Mouse (Mus musculus) erythroid progenitor cell, adult 5-6 weeks (primary cell): ENCODE data around the gene Hist2h2be. TPM values are rescaled to one million over a fixed set of nuclear protein-coding genes. Genes with fewer than 3 reads are reported as not detected.
"Not testable (repeated sequence)": the region's sequence is repeated elsewhere in the genome, so short reads cannot be mapped to it uniquely, and the experiment has no call there.

ENCODE experiments used
- ATAC-seq: replicated peaks from 2 replicates; pipeline ENCODE4 v1.8.0; 2016; ENCODE audit warnings: moderate number of reproducible peaks, mild to moderate bottlenecking, moderate TSS enrichment, inconsistent platforms; ENCODE audit not compliant: poor library complexity, low FRiP score, severe bottlenecking
- total RNA-seq, 2 experiments: library from RNA; stranded (forward) in 1 of 2; stranded (reverse) in 1 of 2; fragments of 150-400 nt in 1 of 2; fragments of 186-747, 209-891 nt in 1 of 2; gene quantifications; 2 replicates each; pipeline versions ENCODE4 v1.2.3 to v1.2.4; 2015 to 2017; ENCODE audit warnings: low replicate concordance in 2 of 2

Hist2h2be gene
- total RNA-seq, 2 experiments from 2014 or later: 35.9 to 50.7 TPM

- peak; percentile 89 for ATAC-seq
Observed at GRCm38 (mm10) chr3:96197129-96197749, 23.7 kb upstream of the Hist2h2be start.

GRCm38 (mm10) chr3:96198181-96198580, 22.7 kb upstream of the Hist2h2be start:
- no peak for ATAC-seq

DNA sequence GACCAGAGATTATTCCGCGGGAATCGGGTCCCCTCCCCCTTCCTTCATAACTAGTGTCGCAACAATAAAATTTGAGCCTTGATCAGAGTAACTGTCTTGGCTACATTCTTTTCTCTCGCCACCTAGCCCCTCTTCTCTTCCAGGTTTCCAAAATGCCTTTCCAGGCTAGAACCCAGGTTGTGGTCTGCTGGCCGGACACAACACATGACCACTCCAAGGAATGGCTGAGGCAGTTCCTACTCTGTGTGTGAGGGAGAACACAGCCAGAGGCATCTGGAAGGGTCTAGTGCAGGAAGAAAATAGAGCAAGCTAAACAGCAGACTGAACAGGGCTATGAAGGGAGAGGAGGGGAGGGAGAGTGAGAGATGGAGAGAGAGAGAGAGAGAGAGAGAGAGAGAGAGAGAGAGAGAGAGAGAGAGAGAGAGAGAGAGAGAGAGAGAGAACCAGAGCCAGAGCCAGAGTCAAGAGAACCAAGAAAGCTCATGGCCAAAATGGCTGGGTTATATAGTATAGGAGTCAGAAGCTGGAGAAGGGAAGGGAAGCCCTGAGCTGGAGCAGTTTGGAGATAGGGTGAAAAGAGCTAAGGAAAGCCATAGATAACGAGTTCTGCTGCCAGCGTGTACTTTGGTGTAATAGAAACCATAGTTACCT, 22.2 kb upstream of the Hist2h2be start:
- ATAC-seq: not testable (repeated sequence)

GRCm38 (mm10) chr3:96199731-96200130, 21.2 kb upstream of the Hist2h2be start:
- ATAC-seq: no peak

GRCm38 (mm10) chr3:96207819-96208218, 13.1 kb upstream of the Hist2h2be start:
- ATAC-seq: no peak

DNA sequence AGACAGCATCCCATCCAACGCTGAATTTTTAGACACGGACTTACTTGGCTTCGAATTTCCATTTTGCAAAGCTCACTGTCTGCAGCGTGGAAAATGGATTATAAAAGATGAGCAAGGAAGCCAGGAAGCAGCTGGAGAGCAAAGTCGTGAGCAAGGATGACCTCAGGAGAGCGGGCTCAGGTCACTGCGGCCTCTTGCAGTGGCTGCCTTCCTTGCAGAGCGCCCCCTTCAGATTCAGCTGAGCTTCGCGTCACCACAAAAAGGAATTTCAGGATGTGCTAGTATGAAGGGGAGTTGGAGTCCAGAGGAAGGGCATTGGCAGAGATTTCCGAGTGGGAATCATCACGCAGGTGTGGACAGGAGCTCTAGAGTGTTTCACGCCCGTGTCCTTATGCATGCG, 11.7 kb upstream of the Hist2h2be start:
- ATAC-seq: no peak

DNA sequence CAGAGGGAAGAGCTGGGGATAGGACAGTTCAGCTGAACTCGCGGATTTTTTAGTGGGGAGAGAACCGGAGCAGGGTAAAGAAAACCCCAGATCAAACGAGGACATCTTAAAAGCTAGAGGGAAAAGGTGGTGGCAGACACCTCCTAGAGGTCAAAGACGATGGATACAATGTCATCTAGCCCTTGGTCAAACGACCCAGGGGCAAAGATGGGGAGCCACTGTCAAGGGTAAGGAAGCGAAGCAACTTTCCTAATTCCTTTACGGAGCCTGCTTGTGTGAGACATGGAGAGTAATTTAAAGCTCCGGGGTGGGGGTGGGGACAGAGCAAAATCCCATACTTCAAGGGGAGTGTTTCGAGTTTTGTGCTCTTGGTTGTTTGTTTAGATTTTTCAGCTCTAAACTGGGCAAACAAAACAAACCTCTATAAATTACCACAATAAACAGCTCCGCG, 1.7 kb upstream of the Hist2h2be start:
- peak; percentile 10 for ATAC-seq

DNA sequence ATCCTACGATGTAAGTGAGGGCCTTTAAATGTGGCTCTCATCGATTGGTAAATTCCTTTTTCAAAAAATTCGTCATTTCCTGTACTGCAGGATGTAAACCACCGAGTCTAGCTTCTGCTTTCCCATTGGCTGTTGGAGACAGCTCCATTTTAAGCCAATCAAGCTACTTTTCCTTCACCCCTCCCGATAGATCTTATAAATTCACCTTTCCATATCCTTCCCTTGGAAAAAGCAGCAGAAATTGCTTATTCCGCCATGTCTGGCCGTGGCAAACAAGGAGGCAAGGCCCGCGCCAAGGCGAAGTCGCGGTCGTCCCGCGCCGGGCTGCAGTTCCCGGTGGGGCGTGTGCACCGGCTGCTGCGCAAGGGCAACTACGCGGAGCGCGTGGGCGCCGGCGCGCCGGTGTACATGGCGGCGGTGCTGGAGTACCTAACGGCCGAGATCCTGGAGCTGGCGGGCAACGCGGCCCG, 1.2 kb upstream of the Hist2h2be start, which contains the start of the genes Bola1 and Hist2h2ab:
Bola1 (minus strand) TSS at position 49 of the 470 bp plus-strand sequence.
Hist2h2ab (plus strand) TSS at position 205 of the 470 bp plus-strand sequence.
- peak; percentile 62 for ATAC-seq

GRCm38 (mm10) chr3:96220131-96220764, 671 bp upstream of the Hist2h2be start:
- peak; percentile 19; the same call in 1 of the 2 replicates for ATAC-seq

DNA sequence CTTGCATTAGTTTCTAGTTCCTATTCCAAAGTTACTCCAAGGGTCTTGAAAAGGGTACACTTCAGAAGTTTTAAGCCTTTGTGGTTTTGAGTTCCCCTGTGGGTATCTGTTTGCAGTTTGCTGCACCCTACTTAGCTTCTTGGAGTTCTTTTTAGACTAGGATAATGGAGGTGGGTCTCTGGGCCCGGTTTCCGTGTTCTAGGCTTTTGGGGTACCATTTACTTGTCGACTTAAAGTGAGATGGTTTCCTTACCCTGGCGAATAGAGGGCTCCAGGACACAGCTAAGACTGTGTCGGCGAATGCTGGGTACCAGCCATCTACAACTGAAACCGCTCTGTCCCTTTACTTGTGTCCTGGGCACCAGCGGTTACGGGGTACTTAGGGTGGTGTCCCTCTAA, 720 bp downstream of the Hist2h2be start:
- ATAC-seq: peak; percentile 17; the same call in 1 of the 2 replicates

DNA sequence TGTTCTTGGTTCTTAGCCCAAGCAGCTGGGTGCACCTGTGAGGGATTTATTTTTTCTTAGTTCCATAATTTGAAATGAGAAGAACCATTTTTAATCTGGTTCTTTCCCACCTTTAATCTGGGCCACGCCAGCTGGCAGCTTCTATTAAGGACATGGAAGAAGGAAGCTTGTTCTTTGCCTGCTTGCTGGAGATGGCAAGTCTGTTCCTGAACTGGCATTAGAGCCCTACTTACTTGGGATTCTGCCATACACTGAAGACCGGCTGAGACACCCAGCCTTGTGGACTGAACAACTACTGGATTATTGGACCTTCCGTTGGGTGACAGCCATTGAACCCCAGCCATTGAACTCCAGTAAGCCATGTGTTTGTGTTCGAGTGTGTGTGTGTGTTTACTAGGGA, 1.9 kb downstream of the Hist2h2be start:
- ATAC-seq: no peak

- no peak for ATAC-seq
Observed at GRCm38 (mm10) chr3:96225421-96225820, 4.5 kb downstream of the Hist2h2be start.

- ATAC-seq: no peak
Observed at GRCm38 (mm10) chr3:96226695-96227648, 6.1 kb downstream of the Hist2h2be start.

GRCm38 (mm10) chr3:96228828-96229227, 7.9 kb downstream of the Hist2h2be start:
- no peak for ATAC-seq

DNA sequence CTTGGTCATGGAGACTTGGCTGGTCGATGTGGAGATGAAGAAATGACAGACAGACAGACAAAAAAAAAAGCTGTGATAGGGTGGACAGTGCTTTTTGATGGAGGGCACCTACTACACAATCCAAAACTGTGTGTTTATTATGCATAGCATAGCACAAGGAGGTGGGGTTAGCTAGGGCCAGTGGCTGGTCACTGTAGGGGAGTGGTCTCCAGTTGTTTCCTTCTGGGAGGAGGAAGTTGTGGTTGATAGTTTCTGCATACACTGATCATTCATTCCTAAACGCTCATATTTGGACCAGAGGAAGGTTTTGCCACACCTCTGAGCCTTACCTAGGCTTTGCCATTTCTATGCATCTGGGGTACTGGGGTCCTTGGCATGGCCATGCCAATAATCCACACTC, 9.5 kb downstream of the Hist2h2be start:
- ATAC-seq: no peak

DNA sequence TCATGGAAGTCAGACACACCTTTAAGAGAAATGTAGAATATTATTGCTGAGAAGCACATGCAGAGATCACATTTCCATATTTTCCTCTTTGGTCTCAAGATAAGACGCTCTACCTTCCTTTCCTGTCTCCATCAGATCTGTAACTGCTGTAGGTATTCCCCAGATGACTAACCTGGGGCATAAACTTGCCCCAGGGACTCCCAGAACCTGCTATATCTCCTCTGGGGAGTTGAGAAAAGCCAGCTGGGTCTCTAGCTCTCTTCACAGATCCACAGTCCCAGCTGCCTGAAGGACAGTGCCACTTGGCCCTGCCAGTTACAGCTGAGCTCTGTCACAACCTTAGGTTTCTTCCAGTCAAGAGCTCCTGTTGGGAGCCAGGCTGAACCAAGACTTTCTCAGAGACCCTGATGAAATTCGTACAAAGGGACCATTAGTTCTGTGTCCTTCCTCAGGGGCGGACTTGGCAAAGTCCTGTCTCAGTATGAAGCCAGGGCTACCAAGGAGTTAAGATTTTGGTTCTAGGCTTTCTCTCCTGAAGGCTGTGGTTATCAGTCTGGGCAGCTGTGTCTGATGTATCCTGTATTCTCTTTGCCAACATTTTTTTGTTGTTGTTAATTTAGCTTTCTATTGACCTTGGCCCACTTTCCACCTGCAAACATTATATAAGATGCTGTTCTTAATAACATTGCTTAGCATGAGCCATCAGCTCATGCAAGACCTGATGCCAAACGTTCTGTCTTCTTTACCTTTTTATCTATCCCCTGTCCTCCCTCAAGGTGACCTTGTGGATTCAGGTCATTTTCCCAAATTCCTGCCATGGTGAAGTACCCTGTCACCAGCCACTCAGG, 10.2 kb downstream of the Hist2h2be start:
- no peak for ATAC-seq

DNA sequence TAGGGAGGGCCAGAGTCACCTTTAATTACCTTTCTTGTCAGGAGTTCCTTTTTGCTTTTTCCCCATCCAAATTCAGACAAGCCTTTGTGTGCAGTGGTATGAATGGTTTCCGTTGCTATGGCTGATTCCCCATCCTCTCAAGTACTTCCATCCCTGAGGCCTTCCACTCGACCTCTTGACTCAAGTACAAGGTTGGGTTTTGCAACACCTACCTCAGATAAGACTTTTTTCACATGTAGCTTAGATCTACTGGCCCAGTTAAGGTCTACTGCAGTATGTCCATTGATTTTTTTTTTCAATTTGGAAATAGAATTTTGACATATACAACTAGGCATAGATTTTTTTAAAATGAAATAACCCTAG, 10.8 kb downstream of the Hist2h2be start:
- ATAC-seq: no peak

GRCm38 (mm10) chr3:96234914-96235313, 14.0 kb downstream of the Hist2h2be start:
- no peak for ATAC-seq

DNA sequence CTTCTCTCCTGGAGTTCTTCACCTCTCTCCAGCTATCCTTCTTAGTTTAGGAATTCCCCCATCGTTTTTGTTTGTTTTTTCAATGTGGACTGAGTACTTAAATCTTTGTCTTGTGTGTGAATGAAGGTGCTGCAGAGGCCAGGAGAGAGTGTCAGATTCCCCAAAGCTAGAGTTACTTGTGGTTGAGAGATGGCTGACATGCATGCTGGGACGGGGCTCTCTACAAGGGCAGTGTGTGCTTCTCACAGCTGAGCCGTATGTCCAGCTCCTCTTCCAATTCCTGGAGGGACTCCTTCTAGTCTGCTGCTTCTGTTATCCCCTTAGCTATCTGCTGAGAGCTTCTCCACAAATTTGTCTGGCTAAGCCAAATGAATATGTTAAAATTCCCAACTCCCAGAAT, 14.9 kb downstream of the Hist2h2be start:
- ATAC-seq: no peak
